Mouse (Mus musculus) liver, embryonic 14.5 days (tissue): ENCODE measurements around the gene Med13l. TPM values are rescaled to one million over a fixed set of nuclear protein-coding genes. Genes with fewer than 3 reads are reported as not detected.

Experiments used
- ATAC-seq: fragments of 200-750 bp; cut with Nextera tagmentation; 2 replicates; pipeline ENCODE4 v1.8.0; 2017; ENCODE audit warnings: moderate number of reproducible peaks, mild to moderate bottlenecking, moderate library complexity; ENCODE audit not compliant: insufficient read depth
- DNase-seq, 3 experiments: peaks; one replicate each; pipeline ENCODE4 v3.0.0-alpha.2; 2012 to 2013; ENCODE audit warnings: low read depth in 3 of 3, low spot score in 3 of 3
- H3K27ac ChIP-seq: fragments of 300-500 bp; sonication (generic); 2 replicates; pipeline ENCODE4 v1.5.1; 2014; ENCODE audit warnings: moderate library complexity, mild to moderate bottlenecking, control low read depth, inconsistent platforms
- H3K27me3 ChIP-seq: fragments of 300-500 bp; sonication (generic); 2 replicates; pipeline ENCODE4 v1.6.1; 2014; ENCODE audit warnings: mild to moderate bottlenecking, low read length, moderate library complexity; ENCODE audit not compliant: control insufficient read depth, insufficient read depth
- H3K36me3 ChIP-seq: fragments of 300-500 bp; sonication (generic); replicated peaks from 2 replicates; pipeline ENCODE4 v1.6.1; 2014; ENCODE audit warnings: low read depth; ENCODE audit not compliant: control insufficient read depth, insufficient read depth
- H3K4me1 ChIP-seq, 2 experiments: fragments of 200-500 bp in 1 of 2; fragments of 300-500 bp in 1 of 2; sonication (generic) in 1 of 2; replicated peaks; 2 replicates each; pipeline ENCODE4 v1.6.1; 2012 to 2014; ENCODE audit warnings: antibody characterized with exemption in 1 of 2, inconsistent platforms in 1 of 2, low read length in 1 of 2; ENCODE audit not compliant: control insufficient read depth in 2 of 2, insufficient read depth in 2 of 2
- H3K4me2 ChIP-seq: fragments of 300-500 bp; sonication (generic); 2 replicates; pipeline ENCODE4 v1.6.1; 2014; ENCODE audit warnings: low read depth, mild to moderate bottlenecking, control low read depth, moderate library complexity
- H3K4me3 ChIP-seq, 2 experiments: fragments of 200-500 bp in 1 of 2; fragments of 300-500 bp in 1 of 2; sonication (generic) in 1 of 2; 2 replicates each; pipeline ENCODE4 v1.5.1; 2012 to 2014; ENCODE audit warnings: low read depth in 2 of 2, low read length in 2 of 2, mild to moderate bottlenecking in 2 of 2, control low read depth in 1 of 2, inconsistent platforms in 1 of 2, moderate library complexity in 1 of 2; ENCODE audit not compliant: insufficient read depth in 1 of 2
- H3K9ac ChIP-seq: fragments of 300-500 bp; sonication (generic); replicated peaks from 2 replicates; pipeline ENCODE4 v1.6.1; 2014; ENCODE audit warnings: mild to moderate bottlenecking, control low read depth, moderate library complexity
- H3K9me3 ChIP-seq: fragments of 300-500 bp; sonication (generic); 2 replicates; pipeline ENCODE4 v1.6.1; 2016; ENCODE audit warnings: low read length, mixed read lengths; ENCODE audit not compliant: control insufficient read depth
- CTCF ChIP-seq: IDR thresholded peaks from 2 replicates; pipeline ENCODE4 v1.5.1; 2016; ENCODE audit warnings: antibody characterized with exemption, low read depth, control low read depth
- EP300 ChIP-seq: IDR thresholded peaks from 2 replicates; pipeline ENCODE4 v1.6.1; 2016; ENCODE audit warnings: antibody characterized with exemption, low read depth
- WGBS: fragments of 180-500 bp; shearing (Covaris S2); extraction: QIAGEN DNeasy Blood & Tissue Kit; methylation state at CpG from one replicate; pipeline ENCODE4 v1.1.7; 2014; ENCODE audit not compliant: insufficient replicate concordance; 5-methylcytosine and 5-hydroxymethylcytosine counted together
- polyA plus RNA-seq, 2 experiments: library from polyadenylated mRNA; depleted of rRNA in 1 of 2; stranded (reverse) in 1 of 2; unstranded in 1 of 2; fragments of >200 nt; fragmentation: Nextera tagmentation in 1 of 2; extraction: Ambion mirVana in 1 of 2; gene quantifications; 2 replicates each; pipeline versions ENCODE4 v1.2.1 to v1.2.3; 2012 to 2014

Gene Med13l
- polyA plus RNA-seq, 2 experiments = 6.4 to 9.9 TPM

- 74% methylated on average over 11 of the region's 11 CpGs for WGBS
- Histone ChIP-seq H3K9ac (no peak overlapping the region), H3K4me2 (no peak overlapping the region), H3K36me3 (no peaks in the 10 kb centered on the region), H3K4me1 (peaks cover 0 to 12% of the 10 kb centered on the region in 2 experiments; a peak in 3 of 4 replicates), H3K9me3 (no peaks in the 10 kb centered on the region), H3K27ac (no peak overlapping the region), H3K27me3 (no peaks in the 10 kb centered on the region), H3K4me3 (no peak overlapping the region)
- DNase-seq (no peak), ATAC-seq (no peak)
- TF ChIP-seq EP300 = no peak
- TF ChIP-seq CTCF = no peak
Measured at GRCm38 (mm10) chr5:118605424-118606067, 45.1 kb downstream of the Med13l start.

DNA sequence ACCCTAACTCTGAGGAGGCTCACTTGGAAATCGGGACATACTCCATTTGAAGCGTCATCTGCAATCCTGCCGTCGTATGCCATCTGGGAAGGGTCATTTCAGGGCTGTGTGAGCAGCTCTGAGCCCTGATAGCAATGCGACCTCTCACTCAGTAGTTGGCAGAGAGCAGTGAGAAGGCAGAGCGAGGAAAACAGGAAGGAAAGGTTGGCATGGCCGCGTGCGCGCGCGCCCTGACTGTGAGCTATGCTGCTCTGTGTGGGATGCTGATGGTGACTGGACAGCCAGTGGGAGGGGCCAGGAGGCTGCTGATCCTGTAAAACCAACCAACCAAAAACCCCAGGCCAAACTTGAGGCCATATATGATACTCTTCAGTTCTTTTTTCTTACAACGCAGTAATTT, 46.2 kb downstream of the Med13l start:
- no peak for DNase-seq
- WGBS = 59% methylated on average over 13 of the region's 13 CpGs
- H3K4me1 ChIP-seq = peaks cover 0 to 10% of the 10 kb centered on the region in 2 experiments; a peak in 2 of 4 replicates
- H3K4me2 ChIP-seq = no peak overlapping the region
- no peaks in the 10 kb centered on the region for H3K36me3 ChIP-seq
- H3K9ac ChIP-seq = no peak overlapping the region
- no peaks in the 10 kb centered on the region for H3K27me3 ChIP-seq
- H3K9me3 ChIP-seq = no peaks in the 10 kb centered on the region
- H3K4me3 ChIP-seq = no peak overlapping the region
- ATAC-seq = peak; percentile 49; the same call in 1 of the 2 replicates
- H3K27ac ChIP-seq = no peak overlapping the region
- TF ChIP-seq CTCF (no peak), EP300 (no peak)

DNA sequence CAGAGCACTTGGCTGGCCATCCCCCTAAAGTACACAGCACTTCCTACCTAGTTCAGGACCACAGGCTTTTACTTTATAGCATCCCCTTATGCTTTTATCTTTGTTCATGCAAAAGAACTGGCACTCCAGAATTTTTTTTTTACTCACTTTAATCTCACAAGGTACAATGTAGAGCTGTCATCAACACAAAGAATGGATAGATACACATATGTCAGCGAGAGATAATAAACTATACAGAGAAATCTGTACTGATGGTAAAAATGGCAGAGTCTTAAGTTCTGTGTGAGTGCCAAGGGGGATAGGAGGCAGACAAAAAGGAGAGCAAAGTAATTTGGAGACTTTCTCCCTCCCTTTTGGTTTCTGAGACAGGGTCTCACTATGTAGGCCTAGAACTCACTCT, 47.4 kb downstream of the Med13l start:
- WGBS = 61% methylated on average over 1 of the region's 1 CpGs
- Histone ChIP-seq H3K4me1 (peaks cover 0 to 12% of the 10 kb centered on the region in 2 experiments; a peak in 3 of 4 replicates), H3K4me2 (no peak overlapping the region), H3K9ac (no peak overlapping the region), H3K27me3 (no peaks in the 10 kb centered on the region), H3K9me3 (no peaks in the 10 kb centered on the region), H3K36me3 (no peaks in the 10 kb centered on the region), H3K4me3 (no peak overlapping the region), H3K27ac (no peak overlapping the region)
- ATAC-seq (no peak), DNase-seq (no peak)
- TF ChIP-seq CTCF (no peak), EP300 (no peak)

DNA sequence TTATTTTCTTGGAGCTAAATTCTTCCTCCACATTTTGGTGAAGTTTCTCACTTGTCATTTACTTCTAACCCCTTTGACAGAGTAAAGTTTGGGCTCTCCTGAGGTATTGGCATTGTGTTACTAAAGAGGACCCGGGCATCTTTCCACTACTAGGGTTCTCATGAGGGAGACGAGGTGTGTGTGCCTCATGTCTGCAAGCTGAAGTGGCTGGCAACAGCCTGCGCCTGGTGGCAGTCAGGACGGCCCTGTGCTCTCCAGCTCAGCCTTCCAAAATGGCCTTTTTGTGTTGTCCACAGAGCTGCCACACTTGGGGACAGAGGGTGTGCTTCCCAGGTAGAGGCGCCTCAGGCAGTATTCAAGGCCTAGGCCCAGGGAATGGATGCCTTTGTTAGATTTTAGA, 50.0 kb downstream of the Med13l start:
- no peak for DNase-seq
- H3K4me1 ChIP-seq = peaks cover 8 to 23% of the 10 kb centered on the region in 2 experiments; a peak in 3 of 4 replicates
- 84% methylated on average over 5 of the region's 5 CpGs for WGBS
- H3K9ac ChIP-seq = no peak overlapping the region
- no peak for ATAC-seq
- no peak overlapping the region for H3K4me3 ChIP-seq
- no peak for TF ChIP-seq CTCF
- TF ChIP-seq EP300 = no peak
- no peaks in the 10 kb centered on the region for H3K36me3 ChIP-seq
- H3K27me3 ChIP-seq = no peaks in the 10 kb centered on the region
- no peaks in the 10 kb centered on the region for H3K9me3 ChIP-seq
- H3K4me2 ChIP-seq = no peak overlapping the region
- H3K27ac ChIP-seq = no peak overlapping the region

DNA sequence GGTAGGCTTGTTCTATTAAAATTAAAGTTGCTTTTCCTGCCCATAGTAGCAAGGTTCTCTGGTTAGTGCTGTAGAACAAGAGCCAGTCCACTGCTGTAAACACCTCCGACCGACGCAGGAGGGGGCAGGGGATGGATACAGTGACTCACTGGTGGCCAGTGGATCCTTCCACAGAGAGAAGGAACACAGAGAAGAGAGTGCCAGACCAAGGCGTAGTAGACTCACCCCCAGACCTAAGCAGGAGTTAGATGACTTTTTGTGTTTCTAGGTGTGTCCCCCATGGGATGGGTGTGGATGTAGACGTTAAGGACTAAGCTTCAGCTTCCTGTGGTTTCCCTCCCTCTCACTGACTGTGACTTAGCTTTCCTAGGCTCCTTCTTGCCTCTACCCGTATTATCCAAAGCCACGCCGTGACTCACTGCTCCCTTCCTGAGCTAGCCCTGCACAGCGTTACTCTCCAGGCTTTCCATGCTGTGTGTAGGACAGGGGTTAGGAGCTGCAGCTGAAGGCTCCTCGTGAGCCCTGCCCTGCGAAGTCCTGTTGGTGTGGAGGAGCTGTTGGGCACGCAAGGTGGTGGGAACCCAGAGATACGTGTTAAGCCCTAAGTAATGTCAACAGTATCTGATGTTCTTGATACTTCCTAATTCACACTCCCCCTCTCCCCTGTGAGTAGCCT, 52.6 kb downstream of the Med13l start:
- no peaks in the 10 kb centered on the region for H3K36me3 ChIP-seq
- H3K4me2 ChIP-seq = no peak overlapping the region
- 31% methylated on average over 13 of the region's 13 CpGs for WGBS
- H3K27me3 ChIP-seq = no peaks in the 10 kb centered on the region
- TF ChIP-seq EP300 = no peak
- TF ChIP-seq CTCF = no peak
- peaks cover 8 to 20% of the 10 kb centered on the region in 2 experiments; a peak in 3 of 4 replicates for H3K4me1 ChIP-seq
- H3K9me3 ChIP-seq = no peaks in the 10 kb centered on the region
- H3K4me3 ChIP-seq = no peak overlapping the region
- H3K9ac ChIP-seq = no peak overlapping the region
- ATAC-seq = no peak; the same call in 1 of the 2 replicates
- DNase-seq = no peak
- no peak overlapping the region for H3K27ac ChIP-seq
